Mouse (Mus musculus): ENCODE data around the gene Ints12. TPM values are rescaled to one million over a fixed set of nuclear protein-coding genes. Genes with fewer than 3 reads are reported as not detected.
A peak's percentile ranks its signal among the peaks of the same experiment; 100 is the strongest.

Gene Ints12
- polyA plus RNA-seq, 1 experiment from 2014 or later: 23.8 TPM

GRCm38 (mm10) chr3:133111741-133112140, 20.1 kb downstream of the Ints12 start:
- DNase-seq (ENCODE audit: low spot score): peak; percentile 26
- H3K4me3 ChIP-seq (ENCODE audit: low read depth, low read length): no peak overlapping the region
- H3K4me2 ChIP-seq (ENCODE audit: low read depth): no peak overlapping the region
- H3K27ac ChIP-seq (ENCODE audit: low read depth, low read length): no peak overlapping the region
- H3K9me3 ChIP-seq (ENCODE audit: control insufficient read depth, low read length): no peaks in the 10 kb centered on the region
- no peaks in the 10 kb centered on the region for H3K27me3 ChIP-seq (ENCODE audit: control insufficient read depth, insufficient read depth, low read length)
- WGBS: 43% methylated on average over 2 of the region's 2 CpGs
- no peak overlapping the region for H3K9ac ChIP-seq (ENCODE audit: low read length)
- 0 out of 2 replicates have a peak, but pooled peaks have one; percentile 25 for ATAC-seq (ENCODE audit: insufficient read depth, low FRiP score, low TSS enrichment)
- H3K36me3 ChIP-seq (ENCODE audit: control insufficient read depth, insufficient read depth, low read length): peaks cover 5% of the 10 kb centered on the region
- no peaks in the 10 kb centered on the region for H3K4me1 ChIP-seq (ENCODE audit: control insufficient read depth, insufficient read depth, low read length)

- Histone ChIP-seq H3K4me1 (ENCODE audit: control insufficient read depth, insufficient read depth, low read length) (no peaks in the 10 kb centered on the region), H3K4me3 (ENCODE audit: low read depth, low read length) (no peak overlapping the region), H3K36me3 (ENCODE audit: control insufficient read depth, insufficient read depth, low read length) (peaks cover 5% of the 10 kb centered on the region), H3K4me2 (ENCODE audit: low read depth) (no peak overlapping the region), H3K27ac (ENCODE audit: low read depth, low read length) (no peak overlapping the region), H3K9me3 (ENCODE audit: control insufficient read depth, low read length) (no peaks in the 10 kb centered on the region), H3K9ac (ENCODE audit: low read length) (no peak overlapping the region), H3K27me3 (ENCODE audit: control insufficient read depth, insufficient read depth, low read length) (no peaks in the 10 kb centered on the region)
- ATAC-seq (ENCODE audit: insufficient read depth, low FRiP score, low TSS enrichment) (no peak), DNase-seq (ENCODE audit: low spot score) (no peak)
- WGBS: 46% methylated on average over 1 of the region's 1 CpGs
Measured at GRCm38 (mm10) chr3:133113281-133113680, 21.6 kb downstream of the Ints12 start.

- Histone ChIP-seq H3K9ac (ENCODE audit: low read length) (no peak overlapping the region), H3K36me3 (ENCODE audit: control insufficient read depth, insufficient read depth, low read length) (no peaks in the 10 kb centered on the region), H3K4me3 (ENCODE audit: low read depth, low read length) (no peak overlapping the region), H3K9me3 (ENCODE audit: control insufficient read depth, low read length) (no peaks in the 10 kb centered on the region), H3K27ac (ENCODE audit: low read depth, low read length) (no peak overlapping the region), H3K4me2 (ENCODE audit: low read depth) (no peak overlapping the region), H3K27me3 (ENCODE audit: control insufficient read depth, insufficient read depth, low read length) (no peaks in the 10 kb centered on the region), H3K4me1 (ENCODE audit: control insufficient read depth, insufficient read depth, low read length) (no peaks in the 10 kb centered on the region)
- no peak for DNase-seq (ENCODE audit: low spot score)
- no peak for ATAC-seq (ENCODE audit: insufficient read depth, low FRiP score, low TSS enrichment)
- WGBS: 90% methylated on average over 5 of the region's 5 CpGs
Measured at GRCm38 (mm10) chr3:133131372-133131771, 39.7 kb downstream of the Ints12 start.

GRCm38 (mm10) chr3:133132611-133133010, 41.0 kb downstream of the Ints12 start:
- ATAC-seq (ENCODE audit: insufficient read depth, low FRiP score, low TSS enrichment): no peak
- no peak for DNase-seq (ENCODE audit: low spot score)

GRCm38 (mm10) chr3:133141877-133142276, 50.2 kb downstream of the Ints12 start:
- H3K4me2 ChIP-seq (ENCODE audit: low read depth): no peak overlapping the region
- H3K9ac ChIP-seq (ENCODE audit: low read length): no peak overlapping the region
- 92% methylated on average over 6 of the region's 6 CpGs for WGBS
- H3K9me3 ChIP-seq (ENCODE audit: control insufficient read depth, low read length): no peaks in the 10 kb centered on the region
- no peaks in the 10 kb centered on the region for H3K4me1 ChIP-seq (ENCODE audit: control insufficient read depth, insufficient read depth, low read length)
- H3K4me3 ChIP-seq (ENCODE audit: low read depth, low read length): no peak overlapping the region
- H3K27ac ChIP-seq (ENCODE audit: low read depth, low read length): no peak overlapping the region
- DNase-seq (ENCODE audit: low spot score) (no peak), ATAC-seq (ENCODE audit: insufficient read depth, low FRiP score, low TSS enrichment) (no peak)
- no peaks in the 10 kb centered on the region for H3K27me3 ChIP-seq (ENCODE audit: control insufficient read depth, insufficient read depth, low read length)
- H3K36me3 ChIP-seq (ENCODE audit: control insufficient read depth, insufficient read depth, low read length): no peaks in the 10 kb centered on the region

More at GRCm38 (mm10) chr3:133132611-133133010, 41.0 kb downstream of the Ints12 start:
- H3K36me3 ChIP-seq (ENCODE audit: control insufficient read depth, insufficient read depth, low read length): no peaks in the 10 kb centered on the region
- WGBS: 84% methylated on average over 8 of the region's 8 CpGs
- H3K27ac ChIP-seq (ENCODE audit: low read depth, low read length): no peak overlapping the region
- no peaks in the 10 kb centered on the region for H3K27me3 ChIP-seq (ENCODE audit: control insufficient read depth, insufficient read depth, low read length)
- H3K4me3 ChIP-seq (ENCODE audit: low read depth, low read length): no peak overlapping the region
- H3K9me3 ChIP-seq (ENCODE audit: control insufficient read depth, low read length): no peaks in the 10 kb centered on the region
- no peaks in the 10 kb centered on the region for H3K4me1 ChIP-seq (ENCODE audit: control insufficient read depth, insufficient read depth, low read length)
- H3K9ac ChIP-seq (ENCODE audit: low read length): no peak overlapping the region
- no peak overlapping the region for H3K4me2 ChIP-seq (ENCODE audit: low read depth)

- Histone ChIP-seq H3K36me3 (ENCODE audit: control insufficient read depth, insufficient read depth, low read length) (no peaks in the 10 kb centered on the region), H3K4me2 (ENCODE audit: low read depth) (no peak overlapping the region), H3K4me3 (ENCODE audit: low read depth, low read length) (no peak overlapping the region), H3K27ac (ENCODE audit: low read depth, low read length) (no peak overlapping the region), H3K9me3 (ENCODE audit: control insufficient read depth, low read length) (no peaks in the 10 kb centered on the region), H3K4me1 (ENCODE audit: control insufficient read depth, insufficient read depth, low read length) (no peaks in the 10 kb centered on the region), H3K9ac (ENCODE audit: low read length) (no peak overlapping the region), H3K27me3 (ENCODE audit: control insufficient read depth, insufficient read depth, low read length) (no peaks in the 10 kb centered on the region)
- no peak for DNase-seq (ENCODE audit: low spot score)
- 84% methylated on average over 6 of the region's 6 CpGs for WGBS
- peak; percentile 53 for ATAC-seq (ENCODE audit: insufficient read depth, low FRiP score, low TSS enrichment)
Measured at GRCm38 (mm10) chr3:133144511-133145147, 53.0 kb downstream of the Ints12 start.

- Histone ChIP-seq H3K27ac (ENCODE audit: low read depth, low read length) (no peak overlapping the region), H3K9ac (ENCODE audit: low read length) (no peak overlapping the region), H3K9me3 (ENCODE audit: control insufficient read depth, low read length) (no peaks in the 10 kb centered on the region), H3K4me2 (ENCODE audit: low read depth) (no peak overlapping the region), H3K36me3 (ENCODE audit: control insufficient read depth, insufficient read depth, low read length) (no peaks in the 10 kb centered on the region), H3K4me3 (ENCODE audit: low read depth, low read length) (no peak overlapping the region), H3K27me3 (ENCODE audit: control insufficient read depth, insufficient read depth, low read length) (no peaks in the 10 kb centered on the region), H3K4me1 (ENCODE audit: control insufficient read depth, insufficient read depth, low read length) (no peaks in the 10 kb centered on the region)
- DNase-seq (ENCODE audit: low spot score): no peak
- no peak for ATAC-seq (ENCODE audit: insufficient read depth, low FRiP score, low TSS enrichment)
- WGBS: 92% methylated on average over 6 of the region's 6 CpGs
Measured at GRCm38 (mm10) chr3:133151629-133152028, 60.0 kb downstream of the Ints12 start.

GRCm38 (mm10) chr3:133152831-133153230, 61.2 kb downstream of the Ints12 start:
- no peaks in the 10 kb centered on the region for H3K36me3 ChIP-seq (ENCODE audit: control insufficient read depth, insufficient read depth, low read length)
- H3K9me3 ChIP-seq (ENCODE audit: control insufficient read depth, low read length): no peaks in the 10 kb centered on the region
- H3K4me1 ChIP-seq (ENCODE audit: control insufficient read depth, insufficient read depth, low read length): no peaks in the 10 kb centered on the region
- H3K27ac ChIP-seq (ENCODE audit: low read depth, low read length): no peak overlapping the region
- H3K4me3 ChIP-seq (ENCODE audit: low read depth, low read length): no peak overlapping the region
- DNase-seq (ENCODE audit: low spot score): no peak
- H3K9ac ChIP-seq (ENCODE audit: low read length): no peak overlapping the region
- WGBS: 59% methylated on average over 1 of the region's 1 CpGs
- no peaks in the 10 kb centered on the region for H3K27me3 ChIP-seq (ENCODE audit: control insufficient read depth, insufficient read depth, low read length)
- ATAC-seq (ENCODE audit: insufficient read depth, low FRiP score, low TSS enrichment): no peak
- H3K4me2 ChIP-seq (ENCODE audit: low read depth): no peak overlapping the region

GRCm38 (mm10) chr3:133153629-133154028, 62.0 kb downstream of the Ints12 start:
- H3K9ac ChIP-seq (ENCODE audit: low read length): no peak overlapping the region
- WGBS: 78% methylated on average over 6 of the region's 6 CpGs
- H3K36me3 ChIP-seq (ENCODE audit: control insufficient read depth, insufficient read depth, low read length): no peaks in the 10 kb centered on the region
- H3K4me3 ChIP-seq (ENCODE audit: low read depth, low read length): no peak overlapping the region
- no peaks in the 10 kb centered on the region for H3K27me3 ChIP-seq (ENCODE audit: control insufficient read depth, insufficient read depth, low read length)
- DNase-seq (ENCODE audit: low spot score): no peak
- H3K4me2 ChIP-seq (ENCODE audit: low read depth): no peak overlapping the region
- no peak overlapping the region for H3K27ac ChIP-seq (ENCODE audit: low read depth, low read length)
- ATAC-seq (ENCODE audit: insufficient read depth, low FRiP score, low TSS enrichment): no peak
- H3K9me3 ChIP-seq (ENCODE audit: control insufficient read depth, low read length): no peaks in the 10 kb centered on the region
- no peaks in the 10 kb centered on the region for H3K4me1 ChIP-seq (ENCODE audit: control insufficient read depth, insufficient read depth, low read length)

Measured in neural tube, embryonic 11.5 days (tissue).